Mouse (Mus musculus): ENCODE data around the gene Dstyk. TPM values are rescaled to one million over a fixed set of nuclear protein-coding genes. Genes with fewer than 3 reads are reported as not detected.

Dstyk gene
- polyA plus RNA-seq, 1 experiment from 2014 or later = 9.5 TPM

DNA sequence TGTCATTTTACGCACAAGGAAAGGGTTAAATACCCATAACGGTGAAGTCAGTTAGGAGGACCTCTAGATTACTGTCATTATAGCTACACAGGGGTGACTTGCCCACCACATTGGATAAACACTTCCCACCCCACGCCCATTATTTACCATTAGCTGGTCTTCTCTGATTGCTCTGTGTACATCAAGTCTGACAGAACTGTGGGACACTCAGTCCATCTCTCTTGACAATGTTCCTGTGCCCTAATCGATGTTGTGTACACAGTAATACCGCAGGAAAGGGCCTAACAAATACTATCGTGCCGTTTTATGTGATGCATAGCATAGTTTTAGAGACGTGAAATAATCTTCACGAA is 59.2 kb downstream of the Dstyk start:
- Histone ChIP-seq H3K4me2 (ENCODE audit: low read depth, low read length) (peak overlapping the region; percentile 88), H3K27ac (ENCODE audit: low read depth, low read length) (peak overlapping the region; percentile 44), H3K36me3 (ENCODE audit: control insufficient read depth, insufficient read depth, low read length) (no peaks in the 10 kb centered on the region), H3K9ac (replicated peaks; ENCODE audit: low read depth, low read length) (peak overlapping the region; percentile 76), H3K27me3 (ENCODE audit: control insufficient read depth, insufficient read depth, low read length) (no peaks in the 10 kb centered on the region), H3K9me3 (ENCODE audit: control insufficient read depth, low read length) (no peaks in the 10 kb centered on the region), H3K4me3 (ENCODE audit: low read depth, low read length) (peak overlapping the region; percentile 65), H3K4me1 (ENCODE audit: control insufficient read depth, insufficient read depth, low read length) (peaks cover 24% of the 10 kb centered on the region)
- 6% methylated on average over 9 of the region's 9 CpGs for WGBS
- peak; percentile 63 for ATAC-seq (ENCODE audit: low read depth)

DNA sequence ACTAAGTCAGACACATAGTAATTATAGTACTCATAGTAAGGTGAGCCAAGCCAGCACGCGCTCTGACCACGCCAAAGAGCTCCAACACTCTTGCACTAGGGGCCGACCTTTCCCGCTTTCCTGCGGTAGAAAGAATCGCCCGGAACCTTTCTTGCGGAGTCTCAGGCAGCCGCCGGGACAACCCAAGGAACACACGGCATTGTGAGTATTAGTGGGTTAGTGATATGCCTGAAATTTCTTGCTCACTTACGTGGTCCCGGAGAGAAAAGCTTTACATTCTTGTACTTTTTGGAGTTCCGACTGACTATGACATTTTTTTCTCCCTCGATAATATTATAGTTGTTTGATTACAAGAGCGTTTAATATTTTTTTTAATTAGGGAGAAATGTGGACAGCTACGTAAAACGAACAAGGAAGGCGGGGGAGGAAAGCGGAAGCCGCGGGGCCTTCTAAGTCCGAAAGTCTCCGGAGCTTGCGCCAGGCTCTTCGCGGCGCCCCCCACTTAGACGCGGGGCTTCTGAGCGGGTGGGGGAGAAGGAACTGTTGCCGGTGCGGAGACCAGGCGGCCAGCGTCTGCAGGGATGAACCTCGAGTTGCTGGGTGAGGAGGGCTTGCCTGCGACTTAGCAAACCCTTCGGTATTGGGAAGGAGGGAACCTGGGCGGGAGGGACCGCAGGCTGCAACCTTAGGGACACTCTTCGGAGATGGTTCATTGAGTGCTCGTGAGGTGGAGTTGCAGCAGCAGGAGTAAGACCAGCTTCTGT is 59.8 kb downstream of the Dstyk start, which contains the start of gene Rbbp5:
TSS of gene Rbbp5 (plus strand) at position 438 of the 764 bp plus-strand sequence.
- Histone ChIP-seq H3K27ac (ENCODE audit: low read depth, low read length) (peak within 1 kb of the TSS; percentile 60), H3K9me3 (ENCODE audit: control insufficient read depth, low read length) (no peaks in the 10 kb centered on the region), H3K27me3 (ENCODE audit: control insufficient read depth, insufficient read depth, low read length) (no peaks in the 10 kb centered on the region), H3K4me2 (ENCODE audit: low read depth, low read length) (peak within 1 kb of the TSS; percentile 88), H3K9ac (replicated peaks; ENCODE audit: low read depth, low read length) (peak within 1 kb of the TSS; percentile 76), H3K4me3 (ENCODE audit: low read depth, low read length) (peak within 1 kb of the TSS; percentile 65), H3K36me3 (ENCODE audit: control insufficient read depth, insufficient read depth, low read length) (no peaks in the 10 kb centered on the region), H3K4me1 (ENCODE audit: control insufficient read depth, insufficient read depth, low read length) (peaks cover 24% of the 10 kb centered on the region)
- 1% methylated on average over 42 of the region's 43 CpGs for WGBS
- ATAC-seq (ENCODE audit: low read depth) = peak; percentile 92

DNA sequence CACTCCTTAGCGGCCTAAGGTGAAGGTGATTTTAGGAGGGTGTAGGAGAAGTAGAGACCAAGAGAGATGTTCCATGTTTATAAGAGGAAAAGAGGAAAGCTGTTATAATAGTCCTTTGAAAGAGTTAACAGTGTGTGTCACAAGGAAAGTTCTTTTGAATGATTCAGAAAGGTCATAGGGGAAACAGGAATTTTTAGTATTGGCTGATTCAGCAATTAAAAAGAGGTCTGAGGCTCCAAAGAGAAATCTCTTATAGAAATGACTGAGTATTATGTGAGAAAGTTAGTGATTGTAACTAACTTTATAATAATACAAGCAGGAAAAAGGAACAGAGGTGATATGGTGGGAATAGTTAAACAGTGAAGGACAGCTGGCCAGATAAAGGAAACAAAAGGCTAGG is 62.1 kb downstream of the Dstyk start:
- no peak overlapping the region for H3K27ac ChIP-seq (ENCODE audit: low read depth, low read length)
- 86% methylated on average over 1 of the region's 1 CpGs for WGBS

DNA sequence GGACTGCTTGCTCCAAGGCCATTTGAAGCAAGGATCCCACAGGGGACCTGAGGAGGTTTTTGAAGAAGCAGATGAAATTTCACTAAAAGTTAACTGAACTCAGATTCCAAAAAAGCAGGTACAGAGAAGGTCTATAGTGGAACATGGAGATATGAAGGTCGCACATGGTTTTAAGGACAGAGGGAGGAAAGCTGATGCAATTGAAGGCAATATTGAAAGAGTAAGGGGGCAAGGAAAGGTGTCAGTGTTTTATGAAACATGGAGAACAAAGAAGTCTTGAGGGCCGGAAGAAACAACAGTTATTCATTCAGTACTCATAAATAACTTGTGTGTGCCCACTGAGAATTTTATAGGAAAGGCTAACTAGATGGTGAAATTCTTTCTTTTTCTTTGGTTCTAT is 64.3 kb downstream of the Dstyk start:
- no peak overlapping the region for H3K9ac ChIP-seq (replicated peaks; ENCODE audit: low read depth, low read length)
- H3K27me3 ChIP-seq (ENCODE audit: control insufficient read depth, insufficient read depth, low read length) = no peaks in the 10 kb centered on the region
- no peak overlapping the region for H3K27ac ChIP-seq (ENCODE audit: low read depth, low read length)
- ATAC-seq (ENCODE audit: low read depth) = no peak
- H3K4me1 ChIP-seq (ENCODE audit: control insufficient read depth, insufficient read depth, low read length) = peaks cover 16% of the 10 kb centered on the region
- H3K36me3 ChIP-seq (ENCODE audit: control insufficient read depth, insufficient read depth, low read length) = peaks cover 2% of the 10 kb centered on the region
- H3K4me3 ChIP-seq (ENCODE audit: low read depth, low read length) = no peak overlapping the region
- WGBS = 85% methylated on average over 2 of the region's 2 CpGs
- no peak overlapping the region for H3K4me2 ChIP-seq (ENCODE audit: low read depth, low read length)
- H3K9me3 ChIP-seq (ENCODE audit: control insufficient read depth, low read length) = no peaks in the 10 kb centered on the region

More for the DNA sequence above, 62.1 kb downstream of the Dstyk start:
- no peaks in the 10 kb centered on the region for H3K36me3 ChIP-seq (ENCODE audit: control insufficient read depth, insufficient read depth, low read length)
- no peak overlapping the region for H3K4me2 ChIP-seq (ENCODE audit: low read depth, low read length)
- no peak overlapping the region for H3K4me3 ChIP-seq (ENCODE audit: low read depth, low read length)
- no peaks in the 10 kb centered on the region for H3K27me3 ChIP-seq (ENCODE audit: control insufficient read depth, insufficient read depth, low read length)
- H3K4me1 ChIP-seq (ENCODE audit: control insufficient read depth, insufficient read depth, low read length) = peaks cover 24% of the 10 kb centered on the region
- ATAC-seq (ENCODE audit: low read depth) = no peak
- H3K9me3 ChIP-seq (ENCODE audit: control insufficient read depth, low read length) = no peaks in the 10 kb centered on the region
- no peak overlapping the region for H3K9ac ChIP-seq (replicated peaks; ENCODE audit: low read depth, low read length)

DNA sequence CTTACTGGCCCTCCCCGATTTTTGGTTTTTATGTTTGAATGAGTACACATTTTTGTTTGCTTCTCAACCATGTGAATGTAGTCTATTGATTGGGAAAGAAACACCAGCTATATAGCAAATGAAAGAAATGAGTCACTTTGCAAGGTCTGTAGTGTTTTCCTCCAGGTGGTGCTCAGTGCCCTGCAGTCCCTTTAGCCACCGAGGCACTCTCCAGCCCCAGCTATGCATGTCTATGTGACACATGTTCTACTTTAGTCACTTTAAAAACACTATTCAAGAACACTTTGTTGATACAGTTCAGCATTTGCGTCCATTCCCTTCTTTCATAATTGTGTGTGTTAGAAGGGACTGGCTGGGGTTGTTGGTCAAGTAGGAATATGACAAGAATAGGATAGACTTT is 65.9 kb downstream of the Dstyk start:
- ATAC-seq (ENCODE audit: low read depth) = no peak
- WGBS = 94% methylated on average over 3 of the region's 3 CpGs
- Histone ChIP-seq H3K9me3 (ENCODE audit: control insufficient read depth, low read length) (no peaks in the 10 kb centered on the region), H3K4me2 (ENCODE audit: low read depth, low read length) (no peak overlapping the region), H3K27ac (ENCODE audit: low read depth, low read length) (no peak overlapping the region), H3K36me3 (ENCODE audit: control insufficient read depth, insufficient read depth, low read length) (peaks cover 7% of the 10 kb centered on the region), H3K27me3 (ENCODE audit: control insufficient read depth, insufficient read depth, low read length) (no peaks in the 10 kb centered on the region), H3K4me1 (ENCODE audit: control insufficient read depth, insufficient read depth, low read length) (peaks cover 10% of the 10 kb centered on the region), H3K4me3 (ENCODE audit: low read depth, low read length) (no peak overlapping the region), H3K9ac (replicated peaks; ENCODE audit: low read depth, low read length) (no peak overlapping the region)

DNA sequence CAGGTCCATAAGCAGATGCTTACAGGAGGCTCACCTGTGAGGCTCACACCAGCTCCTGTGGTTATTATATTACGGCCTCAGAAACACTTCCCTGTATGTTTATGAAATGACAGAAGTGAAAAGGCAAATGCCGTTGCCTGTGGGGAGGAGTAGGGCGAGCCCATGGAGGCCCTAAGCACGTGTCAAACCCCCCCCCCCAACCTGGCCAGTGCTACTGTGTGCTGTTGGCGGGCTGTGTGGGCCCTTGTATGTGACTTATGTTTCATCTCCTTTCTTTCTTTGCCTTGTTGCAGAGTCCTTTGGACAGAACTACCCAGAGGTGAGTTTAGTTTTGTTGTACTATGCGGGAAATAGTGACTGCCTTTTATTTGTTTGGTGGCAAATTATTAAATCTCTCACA is 66.4 kb downstream of the Dstyk start:
- no peak for ATAC-seq (ENCODE audit: low read depth)
- H3K9ac ChIP-seq (replicated peaks; ENCODE audit: low read depth, low read length) = no peak overlapping the region
- 92% methylated on average over 6 of the region's 6 CpGs for WGBS
- H3K9me3 ChIP-seq (ENCODE audit: control insufficient read depth, low read length) = no peaks in the 10 kb centered on the region
- H3K4me1 ChIP-seq (ENCODE audit: control insufficient read depth, insufficient read depth, low read length) = peaks cover 5% of the 10 kb centered on the region; the same call in 1 of the 2 replicates
- H3K27ac ChIP-seq (ENCODE audit: low read depth, low read length) = no peak overlapping the region
- no peaks in the 10 kb centered on the region for H3K27me3 ChIP-seq (ENCODE audit: control insufficient read depth, insufficient read depth, low read length)
- no peak overlapping the region for H3K4me3 ChIP-seq (ENCODE audit: low read depth, low read length)
- H3K36me3 ChIP-seq (ENCODE audit: control insufficient read depth, insufficient read depth, low read length) = peaks cover 7% of the 10 kb centered on the region
- no peak overlapping the region for H3K4me2 ChIP-seq (ENCODE audit: low read depth, low read length)

DNA sequence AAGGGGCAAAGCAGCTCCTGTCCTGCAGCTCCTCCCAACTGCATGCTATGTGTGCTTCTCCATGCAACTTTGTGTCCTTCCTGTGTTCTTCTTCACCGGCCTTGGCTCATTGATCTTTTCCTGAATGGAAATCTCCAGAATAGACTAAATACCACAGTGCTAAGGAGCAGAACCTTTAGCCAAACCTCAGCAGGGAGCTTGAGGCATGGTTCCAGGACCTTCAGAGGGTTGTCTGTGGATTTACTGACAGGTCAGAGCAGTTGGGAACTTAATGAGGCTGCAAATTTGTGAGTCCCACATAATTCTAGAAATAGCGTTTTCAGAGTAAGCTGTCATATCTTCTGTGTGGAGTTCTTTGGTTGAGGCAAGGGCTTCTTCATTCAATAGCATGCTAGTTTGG is 83.2 kb downstream of the Dstyk start:
- no peaks in the 10 kb centered on the region for H3K27me3 ChIP-seq (ENCODE audit: control insufficient read depth, insufficient read depth, low read length)
- H3K9me3 ChIP-seq (ENCODE audit: control insufficient read depth, low read length) = no peaks in the 10 kb centered on the region
- H3K4me1 ChIP-seq (ENCODE audit: control insufficient read depth, insufficient read depth, low read length) = no peaks in the 10 kb centered on the region
- H3K4me2 ChIP-seq (ENCODE audit: low read depth, low read length) = no peak overlapping the region
- H3K27ac ChIP-seq (ENCODE audit: low read depth, low read length) = no peak overlapping the region
- ATAC-seq (ENCODE audit: low read depth) = no peak
- H3K36me3 ChIP-seq (ENCODE audit: control insufficient read depth, insufficient read depth, low read length) = peaks cover 26% of the 10 kb centered on the region
- 89% methylated on average over 2 of the region's 2 CpGs for WGBS
- no peak overlapping the region for H3K9ac ChIP-seq (replicated peaks; ENCODE audit: low read depth, low read length)
- no peak overlapping the region for H3K4me3 ChIP-seq (ENCODE audit: low read depth, low read length)

DNA sequence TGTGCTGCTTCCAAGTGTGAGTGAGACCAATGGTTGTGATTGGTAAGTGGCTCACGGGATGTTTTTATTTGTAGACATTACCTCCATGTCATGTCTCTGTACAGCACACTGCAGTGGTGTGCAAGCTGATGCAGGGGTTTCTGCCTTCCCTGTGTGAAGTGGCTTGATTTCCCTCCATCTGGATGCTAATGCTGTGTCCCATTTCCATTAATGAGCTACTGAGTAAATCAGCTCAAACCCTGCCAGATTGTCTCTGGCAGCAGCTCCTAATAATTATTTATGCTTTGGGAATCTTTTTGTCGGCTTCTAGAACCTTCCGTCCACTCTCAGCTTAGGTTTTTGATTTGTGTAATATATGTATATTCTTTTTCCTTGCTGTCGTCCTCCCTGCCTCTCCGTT is 87.8 kb downstream of the Dstyk start:
- Histone ChIP-seq H3K4me1 (ENCODE audit: control insufficient read depth, insufficient read depth, low read length) (no peaks in the 10 kb centered on the region), H3K27me3 (ENCODE audit: control insufficient read depth, insufficient read depth, low read length) (no peaks in the 10 kb centered on the region), H3K9me3 (ENCODE audit: control insufficient read depth, low read length) (no peaks in the 10 kb centered on the region), H3K4me2 (ENCODE audit: low read depth, low read length) (no peak overlapping the region), H3K4me3 (ENCODE audit: low read depth, low read length) (no peak overlapping the region), H3K36me3 (ENCODE audit: control insufficient read depth, insufficient read depth, low read length) (peaks cover 23% of the 10 kb centered on the region), H3K9ac (replicated peaks; ENCODE audit: low read depth, low read length) (no peak overlapping the region), H3K27ac (ENCODE audit: low read depth, low read length) (no peak overlapping the region)
- 77% methylated on average over 5 of the region's 5 CpGs for WGBS
- no peak for ATAC-seq (ENCODE audit: low read depth)

DNA sequence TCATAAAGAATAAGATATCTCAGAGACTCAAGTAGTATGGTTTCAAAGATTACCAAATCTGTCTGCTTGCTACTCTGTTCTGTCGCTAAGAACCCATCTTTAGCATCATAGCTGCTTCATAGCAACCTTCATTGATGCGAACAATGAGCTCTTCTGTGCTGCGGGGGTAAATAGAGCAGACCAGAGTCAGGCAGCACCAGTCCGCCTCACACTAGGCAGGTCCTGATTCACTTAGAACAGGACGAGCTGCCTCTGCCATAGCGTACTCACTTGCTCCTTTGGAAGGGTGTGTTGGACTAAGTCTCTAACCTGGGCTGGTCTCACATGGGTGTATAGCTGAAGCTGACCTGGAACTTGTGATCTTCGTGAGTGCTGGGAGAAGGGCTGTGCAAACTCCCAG is 88.7 kb downstream of the Dstyk start, which contains the start of gene Tmem81:
TSS of gene Tmem81 (plus strand) at position 173 of the 400 bp plus-strand sequence.
- no peak for ATAC-seq (ENCODE audit: low read depth)
- H3K9ac ChIP-seq (replicated peaks; ENCODE audit: low read depth, low read length) = no peak within 1 kb of the TSS
- H3K4me2 ChIP-seq (ENCODE audit: low read depth, low read length) = no peak within 1 kb of the TSS
- no peaks in the 10 kb centered on the region for H3K9me3 ChIP-seq (ENCODE audit: control insufficient read depth, low read length)
- H3K36me3 ChIP-seq (ENCODE audit: control insufficient read depth, insufficient read depth, low read length) = peaks cover 19% of the 10 kb centered on the region
- H3K4me3 ChIP-seq (ENCODE audit: low read depth, low read length) = no peak within 1 kb of the TSS
- H3K27me3 ChIP-seq (ENCODE audit: control insufficient read depth, insufficient read depth, low read length) = no peaks in the 10 kb centered on the region
- 83% methylated on average over 7 of the region's 7 CpGs for WGBS
- no peak within 1 kb of the TSS for H3K27ac ChIP-seq (ENCODE audit: low read depth, low read length)
- no peaks in the 10 kb centered on the region for H3K4me1 ChIP-seq (ENCODE audit: control insufficient read depth, insufficient read depth, low read length)

Data from neural tube, embryonic 14.5 days (tissue).